Mouse (Mus musculus) ES-Bruce4 (cell line): Measurements from ENCODE around the gene Cass4.

Source experiments
- CTCF ChIP-seq: IDR thresholded peaks from one replicate; pipeline ENCODE4 v1.8.1; 2011; ENCODE audit warnings: low read depth, low read length
- EP300 ChIP-seq: IDR thresholded peaks from 2 replicates; pipeline ENCODE4 v1.6.1; 2011; ENCODE audit warnings: low read depth, low read length; ENCODE audit not compliant: insufficient read depth

DNA sequence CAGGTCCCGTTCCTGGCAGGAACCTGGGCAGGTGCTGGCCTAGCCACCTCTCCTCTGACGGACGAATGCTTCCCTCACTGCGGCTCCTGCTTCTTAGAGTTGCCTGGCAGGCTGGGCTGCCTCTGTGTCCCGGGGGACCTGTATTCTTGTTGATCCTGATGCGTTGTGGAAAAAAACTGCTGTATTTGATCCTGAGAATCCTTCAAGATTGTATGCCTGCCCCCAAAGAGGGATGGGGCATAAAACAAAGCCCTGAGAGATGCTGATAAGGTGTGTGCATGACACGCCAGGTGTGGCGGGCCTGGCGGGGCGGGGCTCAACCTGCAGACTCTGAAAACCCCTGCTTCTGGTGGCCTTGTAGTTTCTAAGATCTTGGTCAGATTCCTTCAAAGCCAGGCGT is 64.9 kb downstream of the Cass4 start, which contains the start of gene Gcnt7:
- no peak for TF ChIP-seq EP300
- TF ChIP-seq CTCF = no peak
